Mouse (Mus musculus): ENCODE measurements around the gene Trpm7. TPM values are rescaled to one million over a fixed set of nuclear protein-coding genes. Genes with fewer than 3 reads are reported as not detected.

The Trpm7 gene
- polyA plus RNA-seq (2015; fragmentation: Nextera tagmentation; extraction: Ambion mirVana): 18.6 and 20.0 TPM in 2 replicates

DNA sequence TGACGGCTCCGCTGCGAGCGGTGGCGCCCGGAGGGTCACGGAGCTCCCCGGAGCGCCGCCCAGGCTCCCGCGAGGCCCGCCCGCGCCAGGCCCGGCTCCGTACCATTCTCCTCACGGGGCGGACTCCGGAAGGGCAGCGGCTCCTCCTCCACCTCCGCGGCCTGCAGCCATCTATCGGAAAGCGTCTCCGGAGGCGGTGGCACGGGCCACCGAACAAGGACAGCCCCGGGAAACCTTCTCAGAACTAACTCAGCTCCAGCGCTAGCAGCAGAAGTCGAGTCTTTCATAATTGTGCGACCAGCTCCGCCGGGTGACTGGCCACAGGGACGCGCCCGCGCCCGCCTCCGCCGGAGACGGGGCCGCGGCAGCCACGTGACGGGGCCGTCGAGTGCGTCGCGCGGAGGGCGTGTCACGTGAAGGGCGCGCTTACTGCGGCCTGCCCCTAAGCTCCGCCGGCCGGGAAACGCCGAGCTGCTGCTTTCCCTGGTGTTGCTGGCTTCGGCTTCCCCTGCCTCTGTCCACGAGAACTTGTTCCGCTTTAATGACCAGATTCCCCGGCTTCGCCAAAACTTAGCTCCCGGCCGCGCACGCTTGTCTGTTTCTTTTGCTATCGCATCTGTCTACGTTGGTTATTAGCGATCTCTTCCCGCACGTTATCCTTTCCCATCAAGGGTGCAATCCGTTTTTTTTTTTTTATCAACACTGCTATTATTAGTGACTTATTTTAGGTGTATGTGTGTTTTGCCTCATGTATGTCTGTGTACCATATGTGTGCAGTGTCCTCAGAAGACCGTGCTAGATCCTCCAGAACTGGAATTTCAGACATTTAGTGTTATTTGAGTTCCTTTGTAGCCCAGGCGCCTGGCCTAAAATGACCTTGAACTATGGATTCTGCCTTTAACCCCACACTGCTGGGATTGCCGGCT is at the start of gene Trpm7:
Gene Trpm7 (minus strand): TSS at position 360 of the 926 bp plus-strand sequence.
- WGBS (ENCODE audit: insufficient replicate concordance): under 1% methylated on average over 81 of the region's 81 CpGs
- peak; percentile 97 for ATAC-seq (ENCODE audit: insufficient read depth)
- H3K4me2 ChIP-seq: peak within 1 kb of the TSS; percentile 90
- H3K9me3 ChIP-seq (replicated peaks): no peaks in the 10 kb centered on the region
- peak within 1 kb of the TSS; percentile 85 for H3K9ac ChIP-seq
- peaks cover 27% of the 10 kb centered on the region for H3K4me1 ChIP-seq (replicated peaks)
- peak within 1 kb of the TSS; percentile 78 for H3K4me3 ChIP-seq (replicated peaks)
- no peaks in the 10 kb centered on the region for H3K27me3 ChIP-seq
- peak within 1 kb of the TSS; percentile 100 for H3K27ac ChIP-seq (replicated peaks)
- H3K36me3 ChIP-seq (replicated peaks): no peaks in the 10 kb centered on the region

DNA sequence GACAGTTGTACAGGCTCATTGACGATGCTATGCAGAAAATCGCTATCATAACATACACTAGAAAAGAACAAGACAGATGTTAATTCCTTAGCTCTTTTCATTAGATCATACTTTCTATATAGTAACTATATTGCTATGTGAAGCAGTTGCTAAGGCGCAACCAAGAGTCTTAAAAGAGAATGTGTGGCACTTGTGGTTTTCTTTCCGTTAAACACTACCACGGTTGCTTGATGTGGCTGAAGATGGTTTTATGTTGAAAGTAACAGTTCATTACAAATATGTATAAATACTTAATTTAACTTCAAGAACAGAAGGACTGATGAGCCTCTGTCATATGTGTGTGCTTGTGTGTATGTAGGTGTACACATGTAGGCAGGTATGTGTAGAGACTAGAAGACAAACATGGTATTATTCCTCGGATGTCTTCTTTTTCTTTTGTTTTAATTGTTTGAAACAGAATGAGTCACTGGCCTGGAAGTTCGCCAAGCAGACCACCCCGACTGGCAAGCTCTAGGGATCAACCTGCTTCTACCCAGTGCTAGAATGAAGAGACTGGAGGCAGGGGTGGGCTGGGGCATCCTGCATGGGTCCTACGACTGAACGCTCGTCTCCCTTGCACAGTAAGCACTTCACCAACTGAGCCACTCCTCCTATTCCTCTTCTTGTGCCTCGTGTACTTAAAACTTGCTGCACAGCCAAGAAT is 44.5 kb upstream of the Trpm7 start:
- no peak for ATAC-seq (ENCODE audit: insufficient read depth)
- no peaks in the 10 kb centered on the region for H3K9me3 ChIP-seq (replicated peaks)
- H3K4me2 ChIP-seq: no peak overlapping the region
- no peak overlapping the region for H3K27ac ChIP-seq (replicated peaks)
- 83% methylated on average over 12 of the region's 12 CpGs for WGBS (ENCODE audit: insufficient replicate concordance)
- H3K27me3 ChIP-seq: no peaks in the 10 kb centered on the region
- no peak overlapping the region for H3K4me3 ChIP-seq (replicated peaks)
- no peak overlapping the region for H3K9ac ChIP-seq
- H3K36me3 ChIP-seq (replicated peaks): peaks cover 51% of the 10 kb centered on the region
- H3K4me1 ChIP-seq (replicated peaks): no peaks in the 10 kb centered on the region

DNA sequence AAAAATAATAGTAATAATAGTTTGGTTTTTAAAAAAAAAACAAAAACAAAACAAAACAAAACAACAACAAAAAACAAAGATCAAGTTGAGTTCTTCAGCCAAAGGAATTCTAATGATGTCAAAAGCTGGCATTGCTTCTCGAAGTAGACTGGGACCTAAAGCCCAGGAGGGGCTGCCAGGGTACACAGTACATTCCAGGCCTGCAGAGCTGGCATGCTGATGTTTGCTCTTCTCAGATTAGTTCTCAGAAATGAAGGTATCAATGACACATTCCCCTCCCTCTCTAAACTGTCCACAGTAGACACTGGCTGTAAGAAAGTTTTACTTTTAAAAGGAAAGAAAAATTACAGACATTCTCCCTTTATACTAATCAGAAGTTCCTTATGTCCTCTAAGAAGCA is 40.2 kb upstream of the Trpm7 start:
- Histone ChIP-seq H3K9me3 (replicated peaks) (no peaks in the 10 kb centered on the region), H3K27ac (replicated peaks) (no peak overlapping the region), H3K4me3 (replicated peaks) (no peak overlapping the region), H3K4me1 (replicated peaks) (no peaks in the 10 kb centered on the region), H3K4me2 (no peak overlapping the region), H3K36me3 (replicated peaks) (peaks cover 48% of the 10 kb centered on the region), H3K9ac (no peak overlapping the region), H3K27me3 (no peaks in the 10 kb centered on the region)
- WGBS (ENCODE audit: insufficient replicate concordance): 56% methylated on average over 1 of the region's 1 CpGs
- ATAC-seq (ENCODE audit: insufficient read depth): no peak

- 80% methylated on average over 4 of the region's 4 CpGs for WGBS (ENCODE audit: insufficient replicate concordance)
Observed at GRCm38 (mm10) chr2:126914096-126914495, 38.1 kb upstream of the Trpm7 start.

GRCm38 (mm10) chr2:126904162-126904561 is 28.1 kb upstream of the Trpm7 start:
- Histone ChIP-seq H3K4me1 (replicated peaks) (no peaks in the 10 kb centered on the region), H3K36me3 (replicated peaks) (peaks cover 33% of the 10 kb centered on the region), H3K4me3 (replicated peaks) (no peak overlapping the region), H3K27ac (replicated peaks) (no peak overlapping the region), H3K9me3 (replicated peaks) (no peaks in the 10 kb centered on the region), H3K4me2 (no peak overlapping the region), H3K9ac (no peak overlapping the region), H3K27me3 (no peaks in the 10 kb centered on the region)
- 35% methylated on average over 3 of the region's 3 CpGs for WGBS (ENCODE audit: insufficient replicate concordance)
- ATAC-seq (ENCODE audit: insufficient read depth): no peak

More at GRCm38 (mm10) chr2:126914096-126914495, 38.1 kb upstream of the Trpm7 start:
- H3K4me1 ChIP-seq (replicated peaks): no peaks in the 10 kb centered on the region
- peaks cover 40% of the 10 kb centered on the region for H3K36me3 ChIP-seq (replicated peaks)
- no peak overlapping the region for H3K9ac ChIP-seq
- H3K27ac ChIP-seq (replicated peaks): no peak overlapping the region
- no peaks in the 10 kb centered on the region for H3K27me3 ChIP-seq
- no peak overlapping the region for H3K4me2 ChIP-seq
- ATAC-seq (ENCODE audit: insufficient read depth): no peak
- H3K4me3 ChIP-seq (replicated peaks): no peak overlapping the region
- H3K9me3 ChIP-seq (replicated peaks): no peaks in the 10 kb centered on the region

- Histone ChIP-seq H3K4me1 (replicated peaks) (peaks cover 3% of the 10 kb centered on the region; the same call in 1 of the 2 replicates), H3K27me3 (no peaks in the 10 kb centered on the region), H3K9me3 (replicated peaks) (no peaks in the 10 kb centered on the region), H3K4me2 (no peak overlapping the region), H3K27ac (replicated peaks) (no peak overlapping the region), H3K4me3 (replicated peaks) (no peak overlapping the region), H3K9ac (no peak overlapping the region), H3K36me3 (replicated peaks) (peaks cover 18% of the 10 kb centered on the region)
- 85% methylated on average over 9 of the region's 9 CpGs for WGBS (ENCODE audit: insufficient replicate concordance)
- ATAC-seq (ENCODE audit: insufficient read depth): no peak
Observed at GRCm38 (mm10) chr2:126897511-126897910, 21.5 kb upstream of the Trpm7 start.

GRCm38 (mm10) chr2:126896941-126897340 is 20.9 kb upstream of the Trpm7 start:
- H3K9me3 ChIP-seq (replicated peaks): no peaks in the 10 kb centered on the region
- no peak overlapping the region for H3K4me2 ChIP-seq
- no peak for ATAC-seq (ENCODE audit: insufficient read depth)
- H3K4me3 ChIP-seq (replicated peaks): no peak overlapping the region
- peaks cover 3% of the 10 kb centered on the region; the same call in 1 of the 2 replicates for H3K4me1 ChIP-seq (replicated peaks)
- no peaks in the 10 kb centered on the region for H3K27me3 ChIP-seq
- H3K36me3 ChIP-seq (replicated peaks): peaks cover 17% of the 10 kb centered on the region
- H3K27ac ChIP-seq (replicated peaks): no peak overlapping the region
- H3K9ac ChIP-seq: no peak overlapping the region
- WGBS (ENCODE audit: insufficient replicate concordance): 75% methylated on average over 6 of the region's 6 CpGs

- H3K4me1 ChIP-seq (replicated peaks): peaks cover 3% of the 10 kb centered on the region; the same call in 1 of the 2 replicates
- H3K9ac ChIP-seq: no peak overlapping the region
- no peak overlapping the region for H3K4me2 ChIP-seq
- H3K4me3 ChIP-seq (replicated peaks): no peak overlapping the region
- WGBS (ENCODE audit: insufficient replicate concordance): 86% methylated on average over 3 of the region's 3 CpGs
- no peak overlapping the region for H3K27ac ChIP-seq (replicated peaks)
- no peaks in the 10 kb centered on the region for H3K27me3 ChIP-seq
- peaks cover 6% of the 10 kb centered on the region; the same call in 1 of the 2 replicates for H3K36me3 ChIP-seq (replicated peaks)
- ATAC-seq (ENCODE audit: insufficient read depth): no peak
- H3K9me3 ChIP-seq (replicated peaks): no peaks in the 10 kb centered on the region
Observed at GRCm38 (mm10) chr2:126894245-126894644, 18.2 kb upstream of the Trpm7 start.

DNA sequence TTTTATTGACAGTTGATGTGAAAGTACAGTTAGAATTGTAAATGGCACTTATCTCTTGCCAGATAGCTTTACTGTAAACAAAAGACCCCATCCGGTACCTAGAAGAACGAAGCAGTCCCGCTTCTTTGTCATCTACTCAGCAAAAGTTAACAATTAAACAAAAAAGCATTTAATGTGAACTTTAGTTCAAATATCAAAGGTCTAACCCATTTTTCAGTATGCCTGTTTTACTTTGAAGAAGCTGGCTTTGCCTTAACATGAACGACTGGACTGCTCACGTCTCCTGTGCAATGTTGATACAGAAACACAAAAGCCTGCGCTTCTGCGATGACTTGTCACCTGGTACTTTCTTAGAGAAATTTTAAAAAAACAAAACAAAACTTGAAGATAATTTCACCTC is 16.3 kb upstream of the Trpm7 start:
- no peak for ATAC-seq (ENCODE audit: insufficient read depth)
- Histone ChIP-seq H3K4me2 (no peak overlapping the region), H3K9ac (no peak overlapping the region), H3K4me1 (replicated peaks) (peaks cover 3% of the 10 kb centered on the region; the same call in 1 of the 2 replicates), H3K36me3 (replicated peaks) (peaks cover 6% of the 10 kb centered on the region; the same call in 1 of the 2 replicates), H3K27me3 (no peaks in the 10 kb centered on the region), H3K27ac (replicated peaks) (no peak overlapping the region), H3K4me3 (replicated peaks) (no peak overlapping the region), H3K9me3 (replicated peaks) (no peaks in the 10 kb centered on the region)
- 79% methylated on average over 7 of the region's 7 CpGs for WGBS (ENCODE audit: insufficient replicate concordance)

DNA sequence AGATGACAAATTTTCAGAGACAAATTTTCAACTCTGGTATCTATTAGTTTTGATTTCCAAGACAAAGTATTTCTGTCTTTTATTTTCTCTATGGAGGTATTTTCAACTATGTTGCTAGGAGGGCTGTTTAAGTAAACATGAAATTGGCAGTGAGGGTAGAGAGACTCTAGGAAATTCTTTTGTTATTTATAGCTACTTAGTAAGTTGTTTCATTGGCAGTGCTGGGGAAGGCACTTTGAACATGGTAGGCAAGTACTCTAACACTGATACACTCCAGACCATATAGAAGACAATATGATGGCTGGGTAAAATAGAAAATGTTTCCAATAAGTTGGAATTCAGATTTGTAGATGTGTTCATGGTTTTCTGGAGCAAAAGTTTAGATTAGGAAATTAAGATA is 15.7 kb upstream of the Trpm7 start:
- ATAC-seq (ENCODE audit: insufficient read depth): no peak
- Histone ChIP-seq H3K27me3 (no peaks in the 10 kb centered on the region), H3K27ac (replicated peaks) (no peak overlapping the region), H3K4me1 (replicated peaks) (peaks cover 3% of the 10 kb centered on the region; the same call in 1 of the 2 replicates), H3K36me3 (replicated peaks) (peaks cover 6% of the 10 kb centered on the region; the same call in 1 of the 2 replicates), H3K9me3 (replicated peaks) (no peaks in the 10 kb centered on the region), H3K9ac (no peak overlapping the region), H3K4me3 (replicated peaks) (no peak overlapping the region), H3K4me2 (no peak overlapping the region)

GRCm38 (mm10) chr2:126887141-126887540 is 11.1 kb upstream of the Trpm7 start:
- Histone ChIP-seq H3K36me3 (replicated peaks) (no peaks in the 10 kb centered on the region), H3K9me3 (replicated peaks) (no peaks in the 10 kb centered on the region), H3K4me1 (replicated peaks) (no peaks in the 10 kb centered on the region), H3K9ac (no peak overlapping the region), H3K27me3 (no peaks in the 10 kb centered on the region), H3K4me2 (no peak overlapping the region), H3K27ac (replicated peaks) (no peak overlapping the region), H3K4me3 (replicated peaks) (no peak overlapping the region)
- ATAC-seq (ENCODE audit: insufficient read depth): no peak
- WGBS (ENCODE audit: insufficient replicate concordance): 68% methylated on average over 3 of the region's 3 CpGs

Measured in liver, embryonic 15.5 days (tissue).